14 mouse cellular contexts compared by ENCODE assay signal in genomic region chr13:116497659-116498414, GRCm38 (mm10).
A peak's percentile ranks its signal among the peaks of the same experiment; 100 is the strongest.
DNase-seq lines count a peak whose midpoint lies in the region; ATAC-seq lines count a peak whose summit lies in the region.
"Had no signal": no experiment of that assay in that cellular context is flagged by ENCODE, and none has a peak within 500 bp of the region (broad histone marks: within the 10 kb centered on the region; RNA-seq: fewer than 3 reads in every experiment).

No protein-coding gene starts in this region.

- 48% methylated on average over 6 of the region's 6 CpGs for WGBS in forebrain, embryonic 11.5 days
- WGBS in forebrain, embryonic 10.5 days: 72% methylated on average over 6 of the region's 6 CpGs
- 24% methylated on average over 6 of the region's 6 CpGs for WGBS in forebrain, embryonic 15.5 days
- WGBS in midbrain, embryonic 12.5 days: 52% methylated on average over 6 of the region's 6 CpGs

- no peak overlapping the region for H3K27ac ChIP-seq in forebrain, embryonic 11.5 days (ENCODE audit: low read depth, low read length)
- H3K27ac ChIP-seq in forebrain, embryonic 10.5 days: no peak overlapping the region
- peak overlapping the region; percentile 47 for H3K27ac ChIP-seq in forebrain, embryonic 15.5 days (replicated peaks)
- H3K27ac ChIP-seq in midbrain, embryonic 12.5 days (replicated peaks): no peak overlapping the region
- H3K27ac ChIP-seq: embryonic facial prominence, embryonic 12.5 days; liver, embryonic 14.5 days had no signal

- H3K36me3 ChIP-seq in forebrain, embryonic 11.5 days (ENCODE audit: control insufficient read depth, insufficient read depth, low read length): no peaks in the 10 kb centered on the region
- no peaks in the 10 kb centered on the region for H3K36me3 ChIP-seq in forebrain, embryonic 10.5 days (replicated peaks)
- no peaks in the 10 kb centered on the region for H3K36me3 ChIP-seq in forebrain, embryonic 15.5 days
- no peaks in the 10 kb centered on the region for H3K36me3 ChIP-seq in midbrain, embryonic 12.5 days
- H3K36me3 ChIP-seq: embryonic facial prominence, embryonic 12.5 days had no signal

- no peak overlapping the region for H3K4me2 ChIP-seq in forebrain, embryonic 11.5 days (ENCODE audit: low read depth, low read length, severe bottlenecking)
- no peak overlapping the region for H3K4me2 ChIP-seq in forebrain, embryonic 15.5 days (replicated peaks)
- no peak overlapping the region for H3K4me2 ChIP-seq in midbrain, embryonic 12.5 days (replicated peaks)
- H3K4me2 ChIP-seq: embryonic facial prominence, embryonic 12.5 days had no signal

- H3K9me3 ChIP-seq in forebrain, embryonic 11.5 days (ENCODE audit: control insufficient read depth, low read length): no peaks in the 10 kb centered on the region
- no peaks in the 10 kb centered on the region for H3K9me3 ChIP-seq in forebrain, embryonic 10.5 days
- H3K9me3 ChIP-seq in forebrain, embryonic 15.5 days: no peaks in the 10 kb centered on the region
- H3K9me3 ChIP-seq in midbrain, embryonic 12.5 days: no peaks in the 10 kb centered on the region
- H3K9me3 ChIP-seq: embryonic facial prominence, embryonic 12.5 days had no signal

- H3K9ac ChIP-seq in forebrain, embryonic 11.5 days (ENCODE audit: low read length): no peak overlapping the region
- H3K9ac ChIP-seq in forebrain, embryonic 15.5 days (replicated peaks): no peak overlapping the region
- H3K9ac ChIP-seq in midbrain, embryonic 12.5 days (replicated peaks): no peak overlapping the region
- H3K9ac ChIP-seq: embryonic facial prominence, embryonic 12.5 days; liver, embryonic 14.5 days had no signal

- DNase-seq in forebrain, embryonic 11.5 days (ENCODE audit: low spot score): no peak
- no peak for DNase-seq in forebrain, embryonic 10.5 days (ENCODE audit: extremely low spot score, low spot score)
- peak; percentile 26 for DNase-seq in retina, embryonic 14.5 days (ENCODE audit: low spot score)
- no peak for DNase-seq in kidney, adult 8-10 months
- DNase-seq in cerebellum, adult 9-11 months: no peak
- DNase-seq in right cerebral cortex, postnatal 10 days (ENCODE audit: low spot score in 2 of 2): no peak
- DNase-seq: adrenal gland, adult 2 months; cerebellum, adult 2 months; kidney, postnatal 10 days; lung, postnatal 10 days had no signal

- no peaks in the 10 kb centered on the region; the same call in 1 of the 2 replicates for H3K4me1 ChIP-seq in forebrain, embryonic 11.5 days (replicated peaks; ENCODE audit: control insufficient read depth, insufficient read depth, low read length)
- H3K4me1 ChIP-seq in forebrain, embryonic 10.5 days: peaks cover 19% of the 10 kb centered on the region
- H3K4me1 ChIP-seq in forebrain, embryonic 15.5 days: peaks cover 14% of the 10 kb centered on the region
- H3K4me1 ChIP-seq in midbrain, embryonic 12.5 days: peaks cover 7% of the 10 kb centered on the region; the same call in 1 of the 2 replicates

- no peaks in the 10 kb centered on the region for H3K27me3 ChIP-seq in forebrain, embryonic 11.5 days (ENCODE audit: control insufficient read depth, insufficient read depth, low read length)
- no peaks in the 10 kb centered on the region for H3K27me3 ChIP-seq in forebrain, embryonic 10.5 days (ENCODE audit: poor library complexity, severe bottlenecking)
- no peaks in the 10 kb centered on the region for H3K27me3 ChIP-seq in forebrain, embryonic 15.5 days
- no peaks in the 10 kb centered on the region for H3K27me3 ChIP-seq in midbrain, embryonic 12.5 days
- H3K27me3 ChIP-seq: embryonic facial prominence, embryonic 12.5 days had no signal

- no peak overlapping the region for H3K4me3 ChIP-seq in forebrain, embryonic 11.5 days (ENCODE audit: low read depth, low read length)
- no peak overlapping the region for H3K4me3 ChIP-seq in forebrain, embryonic 10.5 days
- H3K4me3 ChIP-seq in forebrain, embryonic 15.5 days: no peak overlapping the region
- no peak overlapping the region for H3K4me3 ChIP-seq in midbrain, embryonic 12.5 days
- H3K4me3 ChIP-seq: embryonic facial prominence, embryonic 12.5 days had no signal

- ATAC-seq in forebrain, embryonic 11.5 days (replicated peaks; ENCODE audit: low FRiP score): peak; percentile 80
- peak; percentile 96 for ATAC-seq in forebrain, embryonic 15.5 days (replicated peaks)
- peak; percentile 90 for ATAC-seq in midbrain, embryonic 12.5 days (ENCODE audit: low FRiP score, low read depth)
